Mouse (Mus musculus) cerebellum, adult 8-10 months (tissue): ENCODE results near the gene Calca.
"Not testable (repeated sequence)": the region's sequence is repeated elsewhere in the genome, so short reads cannot be mapped to it uniquely, and the experiment has no call there.

Source experiments
- DNase-seq: peaks from one replicate; pipeline ENCODE4 v3.0.0; 2022

Calca gene

DNA sequence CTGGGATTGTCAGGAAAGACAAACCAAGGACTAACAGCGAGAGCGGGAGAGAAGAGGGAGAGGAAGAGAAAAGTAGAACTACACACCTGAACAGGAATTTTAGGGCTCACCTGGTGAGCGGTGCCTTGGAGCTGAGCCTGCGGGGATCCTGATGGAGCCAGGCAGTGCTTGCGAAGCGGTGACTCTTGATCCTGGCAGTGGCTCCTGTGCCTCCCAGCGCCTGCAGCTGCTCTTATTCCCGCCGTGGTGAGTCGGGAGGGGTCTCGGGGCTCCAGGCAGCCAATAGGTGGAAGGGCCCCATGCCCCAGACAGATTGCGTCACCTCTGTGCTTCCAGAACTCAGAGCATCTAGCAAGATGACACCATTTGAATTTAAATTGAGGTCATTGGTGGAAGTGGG lies at the start of gene Calca:
TSS of gene Calca (minus strand) at position 256 of the 400 bp plus-strand sequence.
- DNase-seq = peak; percentile 8

DNA sequence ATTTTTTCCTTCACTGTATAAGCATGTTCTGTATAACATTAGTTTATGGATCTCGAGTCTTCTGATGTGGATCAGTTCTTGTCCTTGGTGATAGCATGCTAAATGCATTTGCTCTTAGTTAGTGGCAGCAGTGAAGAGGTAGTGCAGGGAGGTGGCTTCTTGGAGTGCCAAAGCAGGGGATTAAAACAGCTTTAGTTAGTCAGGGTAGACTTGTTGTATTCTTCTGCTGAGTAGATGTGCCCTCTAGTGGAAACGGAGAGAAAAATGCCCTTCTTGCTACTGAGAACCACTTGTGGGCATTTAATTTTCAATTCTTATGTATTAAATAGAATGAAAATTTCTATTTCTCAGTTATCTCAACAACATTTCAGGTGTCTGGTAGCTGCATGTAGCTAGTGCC lies 36.5 kb upstream of the Calca start:
- no peak for DNase-seq

DNA sequence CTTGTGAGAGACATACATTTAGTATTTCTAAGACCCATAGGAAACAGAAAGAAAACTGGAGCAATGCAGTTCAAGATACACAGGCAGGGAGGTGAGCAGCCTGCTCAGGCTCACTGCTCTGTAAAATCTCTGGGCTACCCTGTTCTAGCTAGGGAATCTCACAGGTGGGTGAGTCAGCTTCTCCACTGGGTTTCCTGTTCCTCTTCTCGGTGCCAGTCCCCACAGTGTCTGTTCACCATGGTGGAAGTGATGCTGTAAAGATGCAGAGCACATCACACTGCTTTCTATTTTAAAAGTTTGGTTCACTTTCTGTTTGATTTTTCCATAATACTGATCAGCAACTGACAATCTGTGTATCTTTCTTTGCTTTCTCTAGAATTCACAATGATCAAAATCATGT lies 35.2 kb upstream of the Calca start:
- DNase-seq = no peak

DNA sequence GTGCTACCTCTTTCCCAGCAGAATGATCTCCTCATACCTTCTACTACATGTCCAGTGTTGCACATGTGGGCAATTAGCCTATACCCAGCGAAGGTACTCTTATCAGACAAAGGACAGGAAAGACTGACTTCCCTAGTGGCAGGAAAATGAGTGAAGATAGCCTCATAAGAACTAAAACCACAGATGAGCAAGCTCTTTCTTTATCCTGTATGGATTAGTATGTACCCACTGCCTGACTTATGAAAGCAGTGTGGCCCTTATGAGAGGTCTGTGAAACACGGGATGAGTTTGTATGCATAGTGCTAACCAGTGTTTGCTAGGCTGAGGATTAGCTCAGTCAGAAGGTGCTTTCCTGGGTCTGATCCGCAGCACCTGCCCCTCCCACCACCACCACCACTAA lies 13.6 kb upstream of the Calca start:
- DNase-seq = no peak

DNA sequence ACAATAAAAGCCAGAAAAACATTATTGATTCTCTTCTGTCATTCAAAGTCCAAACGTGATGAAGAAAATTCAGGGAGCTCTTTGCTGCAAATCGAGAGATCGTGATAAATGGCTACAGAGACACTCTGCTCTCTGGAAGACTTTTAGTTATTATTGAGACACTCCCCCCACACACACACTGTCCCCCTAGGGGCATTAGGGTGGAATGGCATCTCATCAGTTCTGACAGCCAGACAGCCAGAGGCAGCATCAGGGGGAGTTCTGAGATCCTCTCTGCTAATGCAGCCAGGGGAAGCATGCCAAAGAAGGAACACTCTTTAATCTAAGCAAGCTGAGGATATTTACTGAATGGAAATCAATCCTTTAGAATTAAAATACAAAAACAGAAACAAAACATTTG lies 12.6 kb upstream of the Calca start:
- no peak for DNase-seq

DNA sequence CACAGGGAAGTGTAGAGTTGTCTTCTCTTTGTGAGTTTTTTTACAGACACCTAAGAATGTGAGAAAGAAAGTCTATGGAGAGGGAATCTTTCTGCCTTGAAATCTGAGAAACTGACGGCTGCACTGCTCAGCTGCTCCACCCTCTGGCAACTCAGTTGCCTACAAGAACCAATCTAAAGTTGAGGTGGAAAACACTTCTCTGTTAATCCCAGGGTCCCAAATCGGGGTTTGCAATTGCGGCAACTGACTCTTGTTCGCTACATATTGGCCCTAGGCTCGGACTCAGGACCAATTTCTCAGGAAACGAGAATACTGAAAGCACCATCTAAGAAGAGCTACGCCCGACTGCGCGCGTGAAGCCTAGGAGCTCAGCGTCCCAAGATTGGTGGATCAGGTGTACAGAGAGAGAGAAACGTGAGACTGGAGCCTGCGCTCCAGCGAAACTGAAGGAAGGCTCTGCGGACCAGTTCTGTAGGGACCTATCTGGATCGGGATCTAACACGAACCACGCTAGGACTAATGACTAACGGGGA lies 522 bp downstream of the Calca start:
- DNase-seq = peak; percentile 39

DNA sequence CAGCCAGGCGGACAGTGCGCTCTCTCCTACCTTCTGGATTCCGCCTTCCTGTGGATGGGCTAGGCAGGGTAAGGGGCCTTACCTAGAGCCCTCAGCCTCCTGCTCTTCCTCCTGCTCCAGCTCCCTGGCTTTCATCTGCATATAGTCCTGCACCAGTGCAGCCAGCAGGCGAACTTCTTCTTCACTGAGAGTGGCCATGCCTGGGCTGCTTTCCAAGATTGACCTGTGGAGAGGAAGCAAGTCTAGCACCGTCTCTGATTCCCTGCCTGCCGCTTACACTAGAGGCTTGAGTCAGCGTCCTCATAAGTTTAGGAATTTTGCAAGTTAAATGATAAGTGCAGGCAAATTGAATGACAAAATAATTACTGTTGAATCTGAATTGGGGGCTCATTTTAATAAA lies 1.8 kb downstream of the Calca start:
- DNase-seq = no peak

DNA sequence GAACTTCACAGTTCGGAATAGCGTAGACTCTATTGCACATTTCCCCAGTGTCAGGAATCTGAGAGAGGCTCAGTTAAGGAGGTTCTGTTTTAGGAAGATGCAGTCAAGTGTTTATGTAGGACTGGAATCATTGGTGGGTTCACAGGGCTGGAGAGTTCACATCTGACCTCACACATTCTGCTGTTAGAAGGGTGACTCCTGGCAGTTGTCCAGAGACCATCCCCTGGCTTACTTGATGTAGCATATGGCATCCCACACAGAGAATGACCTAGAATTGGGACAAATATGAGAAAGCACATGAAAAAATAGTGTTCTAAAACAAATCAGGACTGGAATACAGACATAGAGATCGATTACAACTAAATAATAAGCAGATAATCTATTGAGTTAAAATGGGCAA lies 10.2 kb downstream of the Calca start:
- no peak for DNase-seq

DNA sequence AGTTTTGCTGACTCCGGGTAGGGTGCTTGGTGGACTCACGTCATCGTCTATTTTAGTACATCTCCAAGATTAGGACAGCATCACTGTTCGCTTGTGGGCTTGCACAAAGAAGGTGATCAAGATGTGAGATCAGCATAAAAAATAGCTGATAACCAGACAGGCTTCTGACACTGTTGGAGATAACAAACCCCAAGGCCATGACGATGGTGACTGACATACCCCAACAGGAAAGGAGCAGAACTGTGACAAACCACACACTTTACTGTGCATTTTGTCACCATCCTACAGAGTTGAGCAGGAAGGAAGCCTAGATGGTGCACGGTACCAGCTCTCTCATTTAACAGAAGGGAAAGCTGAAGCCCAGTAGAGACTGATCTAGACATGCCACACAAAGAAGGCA lies 19.4 kb downstream of the Calca start:
- no peak for DNase-seq

DNA sequence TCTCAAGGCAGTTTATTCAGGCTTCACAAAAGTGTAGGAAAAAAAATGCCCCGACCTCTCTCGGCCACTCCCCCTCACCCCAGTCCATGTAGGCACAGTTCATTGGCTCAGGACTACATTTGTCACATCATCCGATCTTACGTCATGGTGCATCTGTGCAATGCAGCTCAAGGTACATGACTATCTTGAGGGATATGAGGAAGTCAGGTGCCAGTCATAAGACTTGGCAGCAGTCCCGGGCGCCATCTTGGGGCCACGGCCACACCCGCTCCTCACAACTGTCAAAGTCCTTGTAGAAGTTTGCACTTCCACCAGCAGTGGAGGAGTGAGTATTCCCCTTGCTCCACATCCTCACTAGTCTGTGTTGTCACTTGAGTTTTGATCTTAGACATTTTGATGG lies 41.8 kb downstream of the Calca start:
- not testable (repeated sequence) for DNase-seq

DNA sequence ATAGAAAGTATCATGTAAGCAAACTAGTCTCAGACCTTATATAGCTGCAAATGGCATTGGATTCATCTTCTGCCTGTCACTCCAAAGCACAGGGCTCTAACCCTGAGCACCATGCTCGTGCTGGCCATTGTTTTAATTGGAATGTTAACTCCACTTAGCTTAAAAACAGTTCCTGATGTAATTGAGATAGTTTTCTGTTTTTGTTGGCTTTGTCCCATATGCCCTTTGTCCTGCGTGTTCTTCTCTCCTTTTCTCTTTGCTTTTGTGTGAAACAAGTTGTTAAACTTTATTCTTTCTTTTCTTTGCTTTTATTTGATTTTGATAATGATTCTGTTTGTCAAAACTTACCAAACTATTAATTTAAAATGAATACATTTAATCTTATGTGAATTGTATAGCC lies 53.7 kb downstream of the Calca start:
- DNase-seq = no peak
